Mouse (Mus musculus) thymus, adult 2 months (tissue): ENCODE measurements around the gene Zfp12.

Experiments
- CTCF ChIP-seq: fragments of 200-500 bp; IDR thresholded peaks from 2 replicates; pipeline ENCODE4 v1.5.1; 2012; ENCODE audit warnings: mild to moderate bottlenecking, control low read depth, low read length, moderate library complexity, borderline replicate concordance; ENCODE audit not compliant: control insufficient read depth, poor library complexity, insufficient read depth; ENCODE audit errors: extremely low read depth
- POLR2A ChIP-seq: fragments of 200-500 bp; IDR thresholded peaks from 2 replicates; pipeline ENCODE4 v1.6.1; 2012; ENCODE audit warnings: mild to moderate bottlenecking, low read length, control low read depth, moderate library complexity; ENCODE audit not compliant: control insufficient read depth, poor library complexity, insufficient read depth; ENCODE audit errors: extremely low read depth

- TF ChIP-seq CTCF (no peak), POLR2A (no peak)
These were observed 1.1 kb downstream of the Zfp12 start for GRCm38 (mm10) chr5:143236036-143236435.
